Mouse (Mus musculus) megakaryocyte, embryonic 14.5 days (primary cell): ENCODE measurements around the gene Zfp61. TPM values are rescaled to one million over a fixed set of nuclear protein-coding genes. Genes with fewer than 3 reads are reported as not detected.
A peak's percentile ranks its signal among the peaks of the same experiment; 100 is the strongest.

Experiments used
- H3K27me3 ChIP-seq: replicated peaks from 2 replicates; pipeline ENCODE3; 2012; ENCODE audit warnings: inconsistent platforms
- H3K36me3 ChIP-seq: replicated peaks from 2 replicates; pipeline ENCODE3; 2012; ENCODE audit warnings: low read length, inconsistent platforms, mixed read lengths
- H3K4me1 ChIP-seq: 2 replicates; pipeline ENCODE4 v1.6.1; 2012; ENCODE audit warnings: inconsistent platforms
- H3K4me3 ChIP-seq: replicated peaks from 2 replicates; pipeline ENCODE3; 2012; ENCODE audit warnings: moderate library complexity, mild to moderate bottlenecking, inconsistent platforms
- H3K9me3 ChIP-seq: 2 replicates; pipeline ENCODE4 v1.6.1; 2012; ENCODE audit warnings: inconsistent platforms
- FLI1 ChIP-seq: IDR thresholded peaks from 2 replicates; pipeline ENCODE4 v1.6.1; 2012; ENCODE audit warnings: low read length, inconsistent platforms, mixed read lengths
- GATA1 ChIP-seq: IDR thresholded peaks from 3 replicates; pipeline ENCODE4 v1.6.1; 2012; ENCODE audit warnings: mixed read lengths, low read length, inconsistent platforms, borderline replicate concordance
- polyA plus RNA-seq: library from polyadenylated mRNA; stranded (reverse); fragments of >175 nt; gene quantifications from 2 replicates; pipeline ENCODE4 v1.2.3, GENCODE M21; 2012; ENCODE audit warnings: low replicate concordance; ENCODE audit not compliant: insufficient read depth

Zfp61 gene
- polyA plus RNA-seq, 1 experiment = 5.2 TPM

GRCm38 (mm10) chr7:24269256-24269655 lies 31.8 kb downstream of the Zfp61 start:
- H3K9me3 ChIP-seq = no peaks in the 10 kb centered on the region
- no peak overlapping the region for H3K4me3 ChIP-seq
- no peak for TF ChIP-seq GATA1
- TF ChIP-seq FLI1 = no peak
- no peaks in the 10 kb centered on the region for H3K27me3 ChIP-seq
- H3K36me3 ChIP-seq = no peaks in the 10 kb centered on the region
- H3K4me1 ChIP-seq = peaks cover 13% of the 10 kb centered on the region

GRCm38 (mm10) chr7:24268176-24269155 lies 32.6 kb downstream of the Zfp61 start:
- peaks cover 13% of the 10 kb centered on the region for H3K4me1 ChIP-seq
- no peak overlapping the region for H3K4me3 ChIP-seq
- no peaks in the 10 kb centered on the region for H3K36me3 ChIP-seq
- H3K9me3 ChIP-seq = no peaks in the 10 kb centered on the region
- no peaks in the 10 kb centered on the region for H3K27me3 ChIP-seq
- TF ChIP-seq GATA1 (no peak), FLI1 (no peak)

GRCm38 (mm10) chr7:24260000-24260312 lies 41.1 kb downstream of the Zfp61 start:
- Histone ChIP-seq H3K9me3 (no peaks in the 10 kb centered on the region), H3K4me1 (peaks cover 29% of the 10 kb centered on the region), H3K4me3 (no peak overlapping the region), H3K36me3 (peaks cover 22% of the 10 kb centered on the region), H3K27me3 (no peaks in the 10 kb centered on the region)
- no peak for TF ChIP-seq FLI1

- Histone ChIP-seq H3K9me3 (no peaks in the 10 kb centered on the region), H3K4me3 (no peak overlapping the region), H3K27me3 (no peaks in the 10 kb centered on the region), H3K4me1 (peaks cover 34% of the 10 kb centered on the region), H3K36me3 (peaks cover 22% of the 10 kb centered on the region)
- TF ChIP-seq GATA1 (no peak), FLI1 (no peak)
These were observed 41.6 kb downstream of the Zfp61 start for GRCm38 (mm10) chr7:24259306-24259999.

- Histone ChIP-seq H3K27me3 (no peaks in the 10 kb centered on the region), H3K9me3 (peaks cover 5% of the 10 kb centered on the region; the same call in 1 of the 2 replicates), H3K4me1 (peaks cover 39% of the 10 kb centered on the region), H3K36me3 (peaks cover 4% of the 10 kb centered on the region), H3K4me3 (peak within 1 kb of the TSS; percentile 91)
- TF ChIP-seq GATA1 (no peak), FLI1 (no peak)
These were observed 46.2 kb downstream of the Zfp61 start, which contains the start of gene Zfp108 for GRCm38 (mm10) chr7:24254633-24255474. Zfp108 (plus strand) TSS chr7:24254794.

GRCm38 (mm10) chr7:24253779-24254615 lies 47.0 kb downstream of the Zfp61 start:
- Histone ChIP-seq H3K9me3 (peaks cover 5% of the 10 kb centered on the region; the same call in 1 of the 2 replicates), H3K4me3 (peak overlapping the region; percentile 91), H3K27me3 (no peaks in the 10 kb centered on the region), H3K36me3 (no peaks in the 10 kb centered on the region), H3K4me1 (peaks cover 39% of the 10 kb centered on the region)
- no peak for TF ChIP-seq FLI1
- TF ChIP-seq GATA1 = no peak

Other genes with a start within 250 kb of the Zfp61 start
- not detected in 2 replicates for gene Vmn1r183, start 248.0 kb downstream of the Zfp61 start, polyA plus RNA-seq
- 3.2 and 4.7 TPM in 2 replicates for gene Zfp180, start 219.3 kb downstream of the Zfp61 start, polyA plus RNA-seq
- 0.16 TPM in 1 of 2 replicates, not detected in the other for gene Zfp112, start 188.9 kb downstream of the Zfp61 start, polyA plus RNA-seq
- gene Zfp235, start 167.1 kb downstream of the Zfp61 start, polyA plus RNA-seq = 1.00 and 2.8 TPM in 2 replicates
- not detected in 2 replicates for gene Zfp114, start 126.2 kb downstream of the Zfp61 start, polyA plus RNA-seq
- 0.41 TPM in 1 of 2 replicates, not detected in the other for gene Zfp111, start 89.8 kb downstream of the Zfp61 start, polyA plus RNA-seq
- gene Zfp109, start 63.7 kb downstream of the Zfp61 start, polyA plus RNA-seq = 0.27 TPM in 1 of 2 replicates, not detected in the other
- not detected in 2 replicates for gene Zfp108, start 46.4 kb downstream of the Zfp61 start, polyA plus RNA-seq
- gene Zfp93, start 30.8 kb downstream of the Zfp61 start, polyA plus RNA-seq = 1.2 TPM in 1 of 2 replicates, not detected in the other
- 1.1 TPM in 1 of 2 replicates, not detected in the other for gene Zfp94, start 15.4 kb upstream of the Zfp61 start, polyA plus RNA-seq
- gene Tescl, start 32.7 kb upstream of the Zfp61 start, polyA plus RNA-seq = not detected in 2 replicates
- gene Lypd5, start 48.0 kb upstream of the Zfp61 start, polyA plus RNA-seq = not detected in 2 replicates
- 9.0 and 25.3 TPM in 2 replicates for gene Kcnn4, start 69.0 kb upstream of the Zfp61 start, polyA plus RNA-seq
- gene Smg9, start 98.4 kb upstream of the Zfp61 start, polyA plus RNA-seq = 42.3 and 58.9 TPM in 2 replicates
- 0.28 TPM in 1 of 2 replicates, not detected in the other for gene Irgc1, start 151.1 kb upstream of the Zfp61 start, polyA plus RNA-seq
- gene Plaur, start 161.3 kb upstream of the Zfp61 start, polyA plus RNA-seq = 14.6 and 56.5 TPM in 2 replicates
- not detected in 2 replicates for gene Cadm4, start 180.8 kb upstream of the Zfp61 start, polyA plus RNA-seq
- gene Zfp428, start 205.8 kb upstream of the Zfp61 start, polyA plus RNA-seq = 33.9 and 51.4 TPM in 2 replicates
- not detected in 2 replicates for gene AC161166.1, start 211.2 kb upstream of the Zfp61 start, polyA plus RNA-seq
- gene Irgq, start 229.5 kb upstream of the Zfp61 start, polyA plus RNA-seq = 2.9 and 3.1 TPM in 2 replicates
- gene Pinlyp, start 244.9 kb upstream of the Zfp61 start, polyA plus RNA-seq = not detected in 2 replicates
- 101 and 159 TPM in 2 replicates for gene Xrcc1, start 245.1 kb upstream of the Zfp61 start, polyA plus RNA-seq